Mouse (Mus musculus): ENCODE results near the gene Rimbp2. TPM values are rescaled to one million over a fixed set of nuclear protein-coding genes. Genes with fewer than 3 reads are reported as not detected.

Gene Rimbp2
- not detected for polyA plus RNA-seq (2017; shearing (Covaris generic))

DNA sequence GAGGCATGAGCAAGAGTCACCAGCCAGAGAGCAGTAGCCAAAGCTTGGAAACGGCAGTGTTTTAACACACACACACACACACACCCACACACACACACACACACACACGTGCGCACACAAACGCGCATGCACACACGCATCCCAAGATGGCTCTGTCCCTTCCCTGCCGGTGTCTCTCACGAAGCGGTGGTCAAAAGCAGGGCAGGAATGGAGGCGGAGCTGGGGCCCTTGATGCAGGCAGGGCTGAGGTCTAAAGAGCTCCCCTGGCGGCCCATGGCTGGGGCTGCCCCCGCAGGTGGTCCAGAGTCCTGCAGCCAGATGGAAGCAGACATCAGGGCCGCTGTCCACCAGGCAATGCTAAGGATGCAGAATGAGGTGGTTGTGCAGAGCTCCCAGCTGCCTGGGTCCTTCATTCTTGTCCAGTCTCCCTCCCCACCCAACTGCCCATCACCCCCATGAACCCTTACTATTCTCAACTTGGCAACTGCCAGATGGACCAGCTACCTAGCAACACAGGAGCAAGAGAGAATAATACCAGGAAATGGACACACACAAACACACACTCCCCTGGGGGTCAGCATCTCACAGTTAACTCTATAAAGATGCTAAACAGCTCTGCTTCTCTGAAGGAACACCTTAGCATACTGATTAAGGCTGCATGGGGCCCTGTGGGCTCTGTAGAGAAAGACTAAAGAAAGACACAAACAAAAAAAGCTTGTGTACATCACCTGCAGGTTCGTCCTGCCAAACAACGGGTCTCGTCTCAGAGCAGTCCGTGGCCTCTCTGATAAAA, at the start of gene Rimbp2:
Rimbp2 (minus strand) TSS at position 209 of the 793 bp plus-strand sequence.

Other genes with a start within 250 kb of the Rimbp2 start
- gene Stx2, start 55.1 kb upstream of the Rimbp2 start, polyA plus RNA-seq (2017; shearing (Covaris generic)), result 4.4 TPM
- 149 TPM for gene Ran, start 66.6 kb upstream of the Rimbp2 start, polyA plus RNA-seq (2017; shearing (Covaris generic))
- 0.24 TPM for gene Adgrd1, start 143.3 kb upstream of the Rimbp2 start, polyA plus RNA-seq (2017; shearing (Covaris generic))

Measured in effector memory CD4-positive, alpha-beta T cell, adult 5 months (primary cell).